Mouse (Mus musculus) CD4-positive helper T cell, adult 2 months (primary cell): ENCODE measurements around the gene Ptprg.

Experiments
- DNase-seq: peaks from one replicate; pipeline ENCODE4 v3.0.0-alpha.2; 2012; ENCODE audit warnings: low read depth, missing footprints, low spot score

Ptprg gene

DNA sequence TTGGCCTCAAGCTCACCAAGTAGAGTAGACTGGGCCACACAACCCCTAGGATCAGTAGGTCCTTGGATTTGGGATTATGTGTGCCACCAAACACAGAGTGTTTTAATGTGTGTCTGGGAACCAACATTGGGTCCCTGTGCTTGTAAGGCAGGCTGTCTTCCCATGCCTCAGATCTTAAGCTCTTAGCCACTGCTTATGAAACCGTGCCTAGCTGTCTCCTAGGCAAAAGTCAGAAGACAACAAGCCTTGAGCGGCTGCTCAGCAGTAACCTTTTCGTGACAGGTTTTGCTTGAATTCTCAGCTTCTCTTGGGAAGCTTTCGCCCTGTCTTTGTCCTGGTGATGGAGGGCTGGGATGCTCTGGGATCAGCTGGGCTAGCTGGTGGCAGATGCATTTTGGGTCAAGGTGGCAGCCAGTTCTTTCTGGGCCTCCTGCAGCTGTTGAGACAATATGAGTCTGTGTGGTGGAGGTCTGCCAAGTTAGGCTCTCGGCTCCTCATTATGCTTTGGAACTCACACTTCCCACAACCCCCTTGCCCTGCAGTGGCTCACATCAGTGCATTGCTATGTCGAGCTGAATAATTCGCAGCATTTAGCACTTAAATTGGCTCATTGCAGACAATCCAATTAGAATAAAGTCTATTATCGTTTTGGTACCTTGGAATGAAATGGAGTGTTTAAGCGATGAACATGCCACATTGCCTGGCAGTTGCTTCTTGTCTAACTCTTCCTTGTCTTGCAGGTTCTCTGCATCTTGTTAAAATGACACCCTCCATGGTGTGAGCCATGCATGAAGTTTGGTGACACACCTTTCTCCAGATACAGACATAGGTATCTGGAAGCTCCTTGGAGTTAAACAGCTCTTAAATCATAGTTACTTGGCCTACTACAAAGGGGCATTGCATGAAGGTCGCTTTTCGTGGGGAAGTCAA lies 321.9 kb downstream of the Ptprg start:
- no peak for DNase-seq

GRCm38 (mm10) chr14:11881082-11881481 lies 327.8 kb downstream of the Ptprg start:
- DNase-seq: no peak

DNA sequence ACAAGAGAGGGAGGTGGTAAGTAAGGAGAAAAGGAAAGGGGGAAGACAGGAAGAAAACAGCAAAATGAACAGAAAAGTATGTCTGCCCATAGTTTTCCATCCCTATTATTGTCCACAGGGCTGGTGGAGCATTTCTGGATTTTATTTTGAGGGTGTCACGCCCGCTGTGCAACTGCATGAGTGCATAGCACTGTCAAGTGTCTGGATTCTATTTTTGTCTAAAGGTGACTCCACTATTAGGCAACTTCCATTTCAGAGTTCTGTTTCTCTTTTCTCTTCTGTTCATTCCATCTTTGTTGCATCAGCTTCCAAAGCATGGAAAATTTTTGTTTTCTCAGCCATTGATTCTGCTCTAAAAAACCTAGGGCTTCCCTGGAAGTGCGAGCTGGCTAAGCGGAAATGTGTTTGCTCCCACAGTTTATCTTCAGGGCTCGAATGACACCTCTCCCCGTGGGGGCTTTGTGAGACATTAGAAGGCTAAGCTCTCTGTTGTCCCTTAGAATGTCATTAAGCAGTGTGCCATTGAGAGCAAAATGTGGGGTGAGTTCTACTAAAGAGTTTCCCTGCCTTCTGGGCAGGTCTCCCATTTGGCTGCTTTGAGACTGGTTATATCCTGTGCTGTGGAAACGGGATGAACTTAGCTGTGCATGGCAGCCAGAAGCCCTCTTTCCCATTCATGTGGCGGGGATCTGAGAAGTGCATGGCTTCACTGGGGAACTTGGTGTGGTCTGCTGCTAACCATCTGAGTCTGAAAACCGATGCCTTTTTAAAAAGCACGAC lies 330.0 kb downstream of the Ptprg start:
- DNase-seq: no peak

GRCm38 (mm10) chr14:11883995-11884394 lies 330.7 kb downstream of the Ptprg start:
- no peak for DNase-seq

DNA sequence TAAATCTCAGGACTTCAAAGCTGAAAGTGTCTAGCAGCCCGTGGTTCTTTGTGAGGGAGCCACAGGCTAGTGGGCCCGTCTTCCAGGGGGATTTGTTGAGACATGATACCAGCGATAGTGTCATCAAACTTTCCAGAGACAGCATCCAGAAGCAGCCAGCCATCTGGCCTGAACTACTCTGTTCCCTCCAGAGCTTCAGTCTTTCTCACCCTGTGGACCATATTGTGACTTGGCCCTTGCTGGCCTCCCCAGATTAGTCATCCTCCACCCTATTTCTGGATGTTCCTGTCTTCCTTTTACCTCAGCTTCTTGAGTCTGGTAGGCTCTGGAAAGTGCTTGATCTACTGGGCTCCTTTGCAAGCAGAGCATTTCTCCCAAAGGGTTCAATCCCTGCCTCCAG lies 333.1 kb downstream of the Ptprg start:
- no peak for DNase-seq

DNA sequence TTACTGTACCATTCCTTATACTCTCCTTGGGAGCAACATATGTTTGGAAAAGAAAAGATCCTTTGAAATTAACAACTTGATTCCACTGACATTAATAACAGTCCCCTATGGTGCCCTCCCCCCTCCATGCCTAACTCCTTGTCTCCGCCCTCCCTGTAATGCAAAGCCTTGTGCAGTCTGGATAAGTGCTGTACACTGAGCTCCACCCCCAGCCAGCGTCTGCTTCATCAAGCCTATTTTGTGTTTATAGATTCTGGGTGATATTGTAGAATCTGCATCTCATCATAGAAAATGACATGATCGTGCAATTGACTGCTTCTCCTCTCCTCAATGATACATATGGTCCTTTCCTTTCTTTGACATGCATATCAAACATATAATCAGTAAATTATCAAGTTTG lies 337.6 kb downstream of the Ptprg start:
- DNase-seq: no peak

DNA sequence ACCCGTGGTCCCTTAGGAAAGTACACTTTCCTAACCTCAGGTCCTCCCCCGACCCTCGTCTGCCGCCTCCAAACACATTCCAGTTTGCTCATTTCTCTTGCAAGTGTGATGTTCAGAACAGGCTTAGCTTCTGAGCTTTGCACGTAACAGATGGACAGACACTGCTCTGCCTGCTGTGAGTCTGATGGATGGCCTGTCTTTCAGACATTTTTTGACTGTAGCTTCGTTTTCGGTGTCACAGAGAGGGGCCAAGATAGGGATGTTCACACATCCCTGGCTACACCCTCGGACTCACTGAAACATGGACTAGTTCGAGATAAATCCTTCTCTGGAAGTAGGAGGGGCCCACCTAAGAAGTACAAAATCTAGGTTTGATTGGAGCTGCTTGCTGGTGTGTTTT lies 339.3 kb downstream of the Ptprg start:
- no peak for DNase-seq

DNA sequence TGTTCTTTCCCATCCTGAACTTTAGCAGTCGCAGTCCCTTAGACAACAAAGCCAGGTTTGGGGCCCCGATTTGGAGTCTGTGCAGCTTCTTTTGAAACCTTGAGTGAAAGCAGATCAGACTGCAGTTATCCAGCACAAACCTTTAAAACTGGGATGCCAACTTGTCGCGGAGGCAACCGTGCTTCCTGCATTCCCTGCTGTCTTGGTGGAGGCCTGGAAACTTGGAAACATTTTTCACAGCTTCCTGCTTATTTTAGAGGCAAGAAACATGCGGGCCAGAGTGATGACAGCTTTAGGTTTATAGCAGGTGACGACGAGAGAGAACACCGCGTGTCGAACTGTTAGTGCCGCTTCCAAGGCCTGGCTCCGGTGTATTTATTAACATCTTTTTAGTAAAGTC lies 342.2 kb downstream of the Ptprg start:
- DNase-seq: no peak

DNA sequence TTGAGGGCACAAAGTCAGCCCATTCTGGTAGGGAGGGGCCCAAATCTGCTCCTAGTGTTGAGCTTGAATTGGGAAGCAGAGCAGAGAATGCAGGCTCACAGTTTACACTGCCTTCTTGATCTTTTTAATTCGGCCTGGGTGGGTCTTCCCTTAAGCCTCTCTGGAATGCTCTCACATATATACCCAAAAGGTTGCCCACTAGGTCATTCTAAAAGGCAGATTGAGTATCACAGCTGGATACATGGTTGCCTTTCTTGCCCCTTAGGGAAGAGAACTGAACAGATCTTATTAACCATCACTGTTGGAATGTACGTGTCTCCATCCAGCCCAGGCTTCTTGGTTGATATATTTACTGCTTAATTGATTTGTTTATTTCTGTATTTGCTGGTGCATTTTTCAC lies 349.5 kb downstream of the Ptprg start:
- no peak for DNase-seq

DNA sequence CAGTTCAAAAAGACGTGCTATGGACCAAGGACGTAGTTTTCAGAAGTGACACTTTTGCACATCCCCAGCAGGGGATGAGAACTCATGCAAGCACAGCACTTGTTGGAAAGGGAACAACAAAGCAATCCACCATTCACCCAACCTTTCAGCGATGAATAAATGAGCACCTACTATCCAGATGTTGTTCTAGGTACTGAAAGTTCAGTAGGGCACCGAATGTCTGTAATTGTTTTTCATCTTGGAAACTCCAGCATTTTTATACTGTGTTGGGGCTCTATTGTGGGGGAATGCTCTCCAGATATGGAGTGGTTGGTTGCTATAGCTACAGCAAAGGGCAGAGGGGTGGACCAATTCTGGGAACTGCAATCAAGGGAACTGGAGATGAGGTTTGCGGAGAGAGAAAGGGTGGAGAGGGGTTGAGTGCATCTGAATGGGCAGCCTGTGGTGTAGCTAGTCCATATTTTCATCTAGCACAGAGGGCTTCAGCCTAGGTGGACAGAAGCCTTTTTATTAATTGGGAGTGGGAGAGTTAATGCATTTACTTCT lies 352.9 kb downstream of the Ptprg start:
- no peak for DNase-seq

GRCm38 (mm10) chr14:11912253-11912652 lies 358.9 kb downstream of the Ptprg start:
- no peak for DNase-seq

DNA sequence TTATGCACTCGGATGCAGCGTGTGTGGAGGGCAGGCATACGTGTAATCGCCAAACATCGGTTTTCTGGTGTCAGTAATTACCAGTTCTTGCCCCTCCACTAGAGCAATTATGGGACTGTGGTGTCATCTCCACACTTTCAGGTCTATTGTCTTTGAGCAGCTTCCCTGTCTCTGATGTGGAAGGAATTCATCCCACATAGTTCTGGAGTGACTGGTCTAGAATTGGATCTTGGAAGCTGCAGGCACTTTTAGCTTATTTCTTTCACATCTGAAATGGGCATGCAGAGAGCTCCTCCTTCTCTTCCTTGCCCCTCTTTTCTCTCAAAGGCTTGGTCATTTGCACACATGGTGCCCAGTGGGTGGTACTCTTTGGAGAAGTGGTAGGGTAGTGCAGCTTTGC lies 363.9 kb downstream of the Ptprg start:
- no peak for DNase-seq

GRCm38 (mm10) chr14:11928545-11928944 lies 375.2 kb downstream of the Ptprg start:
- DNase-seq: no peak

DNA sequence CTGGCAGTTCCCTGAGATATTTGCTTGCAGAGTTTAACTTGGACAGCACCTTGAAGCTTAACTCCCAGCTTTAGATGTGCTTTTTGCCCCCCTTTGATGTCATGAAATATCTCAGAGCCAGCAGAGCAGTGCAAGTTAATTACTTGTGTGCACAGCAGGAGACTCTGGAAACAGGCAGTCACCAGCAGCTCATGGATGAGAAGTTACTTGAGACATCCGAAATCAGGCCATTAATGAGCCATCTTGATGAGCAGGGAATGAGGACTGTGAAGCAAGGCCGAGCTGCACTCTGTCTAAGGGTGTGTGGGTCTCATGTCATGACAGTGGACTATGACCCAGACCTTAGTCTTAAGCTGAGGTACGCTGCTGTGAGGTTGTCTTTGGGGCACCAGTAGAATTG lies 379.2 kb downstream of the Ptprg start:
- DNase-seq: no peak

DNA sequence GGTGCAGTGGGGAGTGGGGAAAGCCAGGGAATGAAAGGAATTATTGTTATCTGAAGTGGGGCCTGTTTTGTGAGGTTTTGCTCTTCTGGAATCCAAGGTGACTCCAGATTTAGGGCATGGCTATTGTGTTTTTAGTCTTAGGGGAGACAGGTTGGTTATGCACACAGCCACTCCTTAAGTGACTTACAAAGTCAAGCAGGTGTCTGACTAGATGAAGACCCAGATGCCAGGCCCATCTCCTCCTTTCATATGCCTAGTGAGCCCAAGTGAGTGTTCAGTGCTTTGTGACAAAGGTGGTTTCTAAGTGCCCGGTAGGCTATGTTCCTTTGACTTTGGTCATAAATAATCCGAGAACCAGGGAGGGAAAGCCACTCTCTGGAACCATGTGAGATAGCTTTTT lies 381.2 kb downstream of the Ptprg start:
- no peak for DNase-seq

- DNase-seq: no peak
Measured at GRCm38 (mm10) chr14:11935281-11935680, 381.9 kb downstream of the Ptprg start.

DNA sequence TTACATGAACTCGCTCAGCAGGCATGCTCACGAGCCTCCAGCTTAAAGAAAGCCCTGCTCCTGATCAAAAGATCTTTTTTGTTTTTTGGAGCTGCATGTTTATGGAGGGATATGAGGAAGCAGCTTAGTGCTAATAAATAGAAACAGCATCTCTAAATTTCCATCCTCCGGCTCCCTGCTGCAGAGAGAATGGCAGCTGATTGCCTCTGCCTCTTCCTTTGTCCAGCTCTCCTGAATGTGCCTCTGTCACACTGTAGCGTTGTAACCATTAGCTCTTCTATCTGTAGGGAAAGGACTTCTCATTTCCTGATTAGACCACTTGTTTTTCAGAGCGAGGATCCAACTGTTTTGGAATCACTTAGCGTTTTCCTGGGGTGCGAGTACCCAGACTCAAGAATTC lies 382.4 kb downstream of the Ptprg start:
- DNase-seq: no peak

- DNase-seq: no peak
Measured at GRCm38 (mm10) chr14:11938912-11939311, 385.6 kb downstream of the Ptprg start.

GRCm38 (mm10) chr14:11941989-11942514 lies 388.7 kb downstream of the Ptprg start:
- DNase-seq: no peak

DNA sequence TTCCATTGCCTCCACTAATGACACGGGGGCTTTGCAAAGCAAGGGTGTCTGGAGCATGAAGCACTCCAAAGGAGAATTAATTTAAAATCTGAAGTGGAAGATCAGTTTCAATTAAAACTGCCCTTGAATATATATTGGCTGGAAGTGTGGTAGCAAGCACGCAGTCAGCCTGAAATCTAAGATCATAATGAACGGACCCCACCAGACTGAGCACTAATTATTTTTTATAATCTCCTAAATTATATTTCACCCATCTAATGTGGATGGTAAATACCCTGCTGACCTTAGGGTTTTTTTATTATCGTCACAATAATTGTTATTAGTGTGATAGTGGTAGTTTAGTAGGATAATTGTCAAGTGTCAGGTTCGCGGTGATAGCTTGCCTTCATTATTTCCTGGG lies 397.0 kb downstream of the Ptprg start:
- no peak for DNase-seq

DNA sequence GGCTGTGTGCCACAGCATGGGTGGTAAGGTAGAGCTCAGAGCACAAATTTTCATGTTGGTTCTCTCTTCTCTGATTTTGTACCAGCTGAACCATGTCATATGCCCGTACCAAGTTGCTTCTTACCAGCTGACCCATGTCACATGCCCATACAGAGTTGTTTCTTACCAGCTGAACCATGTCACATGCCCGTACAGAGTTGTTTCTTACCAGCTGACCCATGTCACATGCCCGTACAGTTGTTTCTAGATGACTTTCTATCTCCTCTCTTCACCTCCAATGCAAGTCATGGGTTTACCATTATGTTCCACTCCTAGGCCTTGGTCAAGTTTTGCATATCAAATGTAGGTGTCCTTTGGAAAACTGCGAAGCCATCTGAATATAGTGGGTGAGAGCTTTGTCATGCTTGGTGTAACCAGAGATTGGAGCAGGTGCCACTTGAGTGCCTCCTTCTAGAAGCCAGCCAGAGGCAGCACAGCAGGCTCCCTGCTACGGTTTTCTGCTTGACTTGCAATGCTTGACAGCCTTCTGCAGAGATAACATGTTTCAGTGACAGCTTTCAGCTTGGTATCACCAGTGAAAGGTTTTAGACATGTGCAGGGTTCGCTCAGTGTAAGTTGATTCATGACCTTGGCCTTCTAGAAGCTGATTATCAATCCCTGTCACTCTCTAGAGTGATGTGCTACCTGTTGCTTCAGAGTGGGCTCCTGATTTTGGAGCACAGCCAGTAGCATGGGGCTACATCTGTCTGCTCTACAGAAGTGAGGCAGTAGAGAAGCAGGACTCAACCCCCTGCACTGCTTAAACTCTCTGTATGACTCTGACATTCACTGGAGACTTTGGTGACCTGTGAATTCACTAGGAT lies 401.9 kb downstream of the Ptprg start:
- DNase-seq: no peak
